Mouse (Mus musculus): ENCODE data around the gene Ptbp1.

- TF ChIP-seq CTCF (IDR thresholded peaks at IDR 0.05; ENCODE audit: control insufficient read depth, insufficient read depth, low read length) (no peak), POLR2A (IDR thresholded peaks at IDR 0.05; ENCODE audit: borderline replicate concordance, control insufficient read depth, low read depth, low read length) (no peak)
Observed at GRCm38 (mm10) chr10:79871845-79872244, 17.6 kb downstream of the Ptbp1 start.
